Mouse (Mus musculus): ENCODE measurements at regions not wholly inside any gene's neighbourhood (a gene's known extent, or its start where the extent isn't known, plus 50 kb on each side); places are given as distances from the start of the nearest gene placed in this dataset.

GRCm38 (mm10) chr9:46581844-46582243 is 262.1 kb upstream of the 4931429L15Rik start:
- in situ Hi-C loops (cut with MboI; ENCODE audit: low pct_unique_long_range_greater_than_20kb): no loop called here
- TF ChIP-seq CTCF (IDR thresholded peaks at IDR 0.05): no peak
- ATAC-seq (no peak), DNase-seq (ENCODE audit: low read depth, low spot score) (no peak)
- ChIA-PET CTCF (no interaction called here), POLR2A (no interaction called here)
- peaks cover 11% of the 10 kb centered on the region for H3K27me3 ChIP-seq

GRCm38 (mm10) chr9:46562301-46562700 is 242.5 kb upstream of the 4931429L15Rik start:
- ChIA-PET POLR2A (no interaction called here), CTCF (no interaction called here)
- DNase-seq (ENCODE audit: low read depth, low spot score) (no peak), ATAC-seq (no peak)
- TF ChIP-seq CTCF (IDR thresholded peaks at IDR 0.05): no peak
- no peaks in the 10 kb centered on the region for H3K27me3 ChIP-seq
- in situ Hi-C loops (cut with MboI; ENCODE audit: low pct_unique_long_range_greater_than_20kb): no loop called here

DNA sequence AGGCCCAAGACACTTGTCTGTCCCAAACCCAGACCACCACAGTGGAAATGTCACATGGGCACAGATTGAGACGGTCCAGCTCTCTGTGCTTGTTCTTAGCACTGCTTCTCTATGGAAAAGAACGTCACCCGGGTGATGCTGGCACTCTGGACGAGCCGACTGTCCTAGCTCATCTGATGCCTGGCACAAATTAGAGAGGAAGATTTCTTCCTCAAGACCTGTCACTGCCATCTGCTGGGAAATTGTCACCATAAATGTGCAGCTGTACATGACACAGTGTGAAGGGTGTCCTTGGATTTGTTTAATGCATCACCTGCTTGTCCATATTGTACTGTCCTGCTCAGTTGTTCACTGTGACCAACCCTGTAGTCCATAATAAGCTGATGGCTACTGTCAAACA is 238.7 kb upstream of the 4931429L15Rik start:
- peaks cover 4% of the 10 kb centered on the region for H3K27me3 ChIP-seq
- CTCF ChIA-PET: no interaction called here
- ATAC-seq (no peak), DNase-seq (ENCODE audit: low read depth, low spot score) (no peak)
- POLR2A ChIA-PET: no interaction called here
- in situ Hi-C loops (cut with MboI; ENCODE audit: low pct_unique_long_range_greater_than_20kb): no loop called here
- TF ChIP-seq CTCF (IDR thresholded peaks at IDR 0.05): no peak

- ATAC-seq: no peak
- POLR2A ChIA-PET: no interaction called here
- peaks cover 4% of the 10 kb centered on the region for H3K27me3 ChIP-seq
- in situ Hi-C loops (cut with MboI; ENCODE audit: low pct_unique_long_range_greater_than_20kb): no loop called here
- CTCF ChIA-PET: no interaction called here
- TF ChIP-seq CTCF (IDR thresholded peaks at IDR 0.05): no peak
- no peak for DNase-seq (ENCODE audit: low read depth, low spot score)
Observed at GRCm38 (mm10) chr9:46557781-46558180, 238.0 kb upstream of the 4931429L15Rik start.

DNA sequence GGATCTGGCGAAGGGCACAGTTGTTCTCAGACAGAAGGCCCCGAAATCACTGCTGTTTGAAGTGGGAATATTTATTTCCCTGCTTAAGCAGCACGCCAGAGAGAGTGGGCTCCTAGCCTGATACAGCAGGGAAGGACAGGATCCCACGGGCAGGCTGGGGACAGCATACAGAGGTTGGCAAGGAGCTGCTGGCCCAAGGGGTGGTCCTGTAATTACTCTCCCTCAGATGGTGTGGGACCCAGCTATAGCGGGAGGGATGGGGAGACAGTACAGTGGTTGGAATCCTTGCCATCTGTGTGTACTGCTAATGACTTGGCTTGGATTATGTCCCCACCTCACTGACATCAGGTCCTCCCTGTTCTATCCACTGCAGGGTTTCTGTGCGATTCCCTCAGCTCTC is 235.4 kb upstream of the 4931429L15Rik start:
- POLR2A ChIA-PET: no interaction called here
- CTCF ChIA-PET: no interaction called here
- DNase-seq (ENCODE audit: low read depth, low spot score) (no peak), ATAC-seq (no peak)
- H3K27me3 ChIP-seq: peaks cover 4% of the 10 kb centered on the region
- in situ Hi-C loops (cut with MboI; ENCODE audit: low pct_unique_long_range_greater_than_20kb): no loop called here
- TF ChIP-seq CTCF (IDR thresholded peaks at IDR 0.05): no peak

DNA sequence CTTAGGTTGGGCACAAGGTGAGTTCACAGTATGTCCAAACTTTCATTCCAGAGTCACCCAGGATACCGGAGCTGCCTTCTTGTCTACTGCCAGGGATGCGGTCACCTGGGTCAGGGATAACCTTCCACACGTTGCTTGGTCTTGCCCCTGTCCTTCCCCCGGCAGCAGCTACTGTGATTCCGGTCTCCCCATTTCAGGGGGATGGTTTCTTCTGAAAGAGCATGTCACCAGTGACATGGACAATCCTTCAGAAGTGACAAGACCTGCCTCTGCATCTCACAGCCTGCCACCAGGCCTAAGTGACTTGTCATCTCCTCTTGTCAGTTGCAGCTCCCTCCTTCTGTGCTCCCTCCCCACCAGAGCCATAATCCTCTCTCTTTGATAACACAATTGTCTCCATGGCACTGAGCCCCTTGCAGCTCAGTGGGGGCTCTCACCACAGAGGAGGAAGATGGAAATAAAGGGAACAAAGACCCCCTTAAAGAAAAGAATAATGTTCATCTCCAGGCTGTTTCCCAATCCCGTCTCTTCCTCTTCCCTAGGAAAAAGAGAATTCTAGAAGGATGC is 234.9 kb upstream of the 4931429L15Rik start:
- DNase-seq (ENCODE audit: low read depth, low spot score) (no peak), ATAC-seq (no peak)
- in situ Hi-C loops (cut with MboI; ENCODE audit: low pct_unique_long_range_greater_than_20kb): no loop called here
- TF ChIP-seq CTCF (IDR thresholded peaks at IDR 0.05): no peak
- ChIA-PET POLR2A (no interaction called here), CTCF (no interaction called here)
- peaks cover 4% of the 10 kb centered on the region for H3K27me3 ChIP-seq

DNA sequence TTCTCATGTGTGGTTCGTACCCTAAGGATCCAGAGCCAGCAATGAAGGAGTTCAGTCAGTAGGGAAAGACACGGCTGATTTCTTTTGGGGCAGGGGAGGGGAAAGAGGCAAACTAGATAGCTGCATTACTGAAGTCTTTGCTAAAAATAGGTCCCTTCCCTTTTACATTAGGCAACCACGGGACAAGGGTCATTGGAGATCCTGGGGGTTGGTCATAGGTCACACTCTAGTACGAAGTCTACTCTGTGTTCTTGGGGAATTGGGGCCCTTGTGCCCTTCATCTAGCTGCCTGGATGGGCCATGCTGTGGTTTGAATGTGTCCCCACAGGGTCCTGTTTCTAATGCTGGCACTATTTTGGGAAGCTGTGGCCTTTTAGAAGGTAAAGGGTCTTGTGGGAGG is 229.6 kb upstream of the 4931429L15Rik start:
- CTCF ChIA-PET: no interaction called here
- ATAC-seq (no peak), DNase-seq (ENCODE audit: low read depth, low spot score) (no peak)
- H3K27me3 ChIP-seq: peaks cover 7% of the 10 kb centered on the region
- in situ Hi-C loops (cut with MboI; ENCODE audit: low pct_unique_long_range_greater_than_20kb): no loop called here
- POLR2A ChIA-PET: no interaction called here
- TF ChIP-seq CTCF (IDR thresholded peaks at IDR 0.05): no peak

- CTCF ChIA-PET: no interaction called here
- no peak for ATAC-seq
- in situ Hi-C loops (cut with MboI; ENCODE audit: low pct_unique_long_range_greater_than_20kb): no loop called here
Observed at GRCm38 (mm10) chr9:46544326-46544725, 224.5 kb upstream of the 4931429L15Rik start.

DNA sequence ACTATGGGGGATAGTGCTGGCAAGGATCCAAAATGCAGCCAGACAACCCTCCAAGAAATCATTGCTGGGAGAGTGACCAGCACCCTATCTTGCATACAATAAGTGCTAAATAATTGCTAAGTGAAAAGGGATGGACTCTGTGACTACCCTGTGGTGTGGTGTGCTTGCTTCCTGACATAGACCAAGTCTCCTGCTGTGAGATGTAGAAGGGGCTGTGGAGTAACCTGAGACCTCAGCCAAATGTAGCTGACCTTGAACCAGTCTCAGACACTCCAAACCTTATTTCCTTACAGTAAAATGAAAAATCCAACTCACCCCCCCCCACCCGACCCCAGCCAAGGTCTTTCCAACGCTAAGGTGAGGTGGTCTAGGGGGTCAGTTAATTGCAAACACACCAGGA is 221.2 kb upstream of the 4931429L15Rik start:
- ATAC-seq (no peak), DNase-seq (ENCODE audit: low read depth, low spot score) (no peak)
- peaks cover 17% of the 10 kb centered on the region for H3K27me3 ChIP-seq
- in situ Hi-C loops (cut with MboI; ENCODE audit: low pct_unique_long_range_greater_than_20kb): no loop called here
- TF ChIP-seq CTCF (IDR thresholded peaks at IDR 0.05): no peak
- ChIA-PET POLR2A (no interaction called here), CTCF (no interaction called here)

More at GRCm38 (mm10) chr9:46544326-46544725, 224.5 kb upstream of the 4931429L15Rik start:
- TF ChIP-seq CTCF (IDR thresholded peaks at IDR 0.05): no peak
- POLR2A ChIA-PET: no interaction called here
- H3K27me3 ChIP-seq: peaks cover 24% of the 10 kb centered on the region
- DNase-seq (ENCODE audit: low read depth, low spot score): no peak

DNA sequence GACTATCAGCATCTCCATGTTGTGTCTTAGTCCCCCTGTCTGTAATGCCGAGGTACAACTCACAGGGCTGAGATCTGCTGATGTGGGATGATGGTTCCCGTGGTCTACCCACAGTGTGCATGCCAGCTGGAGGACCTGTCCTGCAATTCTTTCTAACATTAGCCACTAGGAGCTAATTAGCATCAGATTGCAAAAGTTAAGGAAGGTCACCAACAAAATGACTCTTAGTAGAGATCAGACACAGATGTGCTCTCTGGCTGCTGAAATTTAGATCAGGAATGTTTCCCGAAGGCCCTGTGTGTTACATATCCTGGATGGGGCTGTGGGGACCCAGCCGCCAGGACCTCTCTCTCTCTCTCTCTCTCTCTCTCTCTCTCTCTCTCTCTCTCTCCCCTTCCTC is 218.8 kb upstream of the 4931429L15Rik start:
- TF ChIP-seq CTCF (IDR thresholded peaks at IDR 0.05): no peak
- peaks cover 13% of the 10 kb centered on the region for H3K27me3 ChIP-seq
- no peak for DNase-seq (ENCODE audit: low read depth, low spot score)
- ATAC-seq: no peak
- CTCF ChIA-PET: no interaction called here
- POLR2A ChIA-PET: no interaction called here
- in situ Hi-C loops (cut with MboI; ENCODE audit: low pct_unique_long_range_greater_than_20kb): no loop called here

- no peak for TF ChIP-seq CTCF (IDR thresholded peaks at IDR 0.05)
- ChIA-PET POLR2A (no interaction called here), CTCF (no interaction called here)
- no peak for ATAC-seq
- in situ Hi-C loops (cut with MboI; ENCODE audit: low pct_unique_long_range_greater_than_20kb): no loop called here
- DNase-seq (ENCODE audit: low read depth, low spot score): no peak
- H3K27me3 ChIP-seq: peaks cover 10% of the 10 kb centered on the region
Observed at GRCm38 (mm10) chr9:46516401-46517130, 196.8 kb upstream of the 4931429L15Rik start.
